Mouse (Mus musculus) forebrain, embryonic 16.5 days (tissue): ENCODE results near the gene C2cd4c. TPM values are rescaled to one million over a fixed set of nuclear protein-coding genes. Genes with fewer than 3 reads are reported as not detected.
A peak's percentile ranks its signal among the peaks of the same experiment; 100 is the strongest.

Source experiments
- ATAC-seq: fragments of 200-750 bp; cut with Nextera tagmentation; 2 replicates; pipeline ENCODE4 v1.8.0; 2017; ENCODE audit warnings: mild to moderate bottlenecking, moderate library complexity
- H3K27ac ChIP-seq: fragments of 300-500 bp; sonication (generic); 2 replicates; pipeline ENCODE4 v1.5.1; 2014; ENCODE audit warnings: low read length, control low read depth
- H3K27me3 ChIP-seq: fragments of 300-500 bp; sonication (generic); replicated peaks from 2 replicates; pipeline ENCODE4 v1.6.1; 2014; ENCODE audit warnings: low read length; ENCODE audit not compliant: control insufficient read depth, insufficient read depth
- H3K36me3 ChIP-seq: fragments of 300-500 bp; sonication (generic); 2 replicates; pipeline ENCODE4 v1.6.1; 2014; ENCODE audit not compliant: control insufficient read depth, insufficient read depth
- H3K4me1 ChIP-seq: fragments of 300-500 bp; sonication (generic); replicated peaks from 2 replicates; pipeline ENCODE4 v1.6.1; 2014; ENCODE audit warnings: low read length; ENCODE audit not compliant: control insufficient read depth, insufficient read depth
- H3K4me2 ChIP-seq: fragments of 300-500 bp; sonication (generic); 2 replicates; pipeline ENCODE4 v1.6.1; 2014; ENCODE audit warnings: mild to moderate bottlenecking, low read length, control low read depth
- H3K4me3 ChIP-seq: fragments of 300-500 bp; sonication (generic); replicated peaks from 2 replicates; pipeline ENCODE4 v1.5.1; 2014; ENCODE audit warnings: mild to moderate bottlenecking, low read length, control low read depth
- H3K9ac ChIP-seq: fragments of 300-500 bp; sonication (generic); replicated peaks from 2 replicates; pipeline ENCODE4 v1.6.1; 2014; ENCODE audit warnings: low read depth, low read length, control low read depth
- H3K9me3 ChIP-seq: fragments of 300-500 bp; sonication (generic); 2 replicates; pipeline ENCODE4 v1.6.1; 2016; ENCODE audit warnings: low read length; ENCODE audit not compliant: control insufficient read depth
- WGBS: fragments of 180-500 bp; shearing (Covaris S2); extraction: QIAGEN DNeasy Blood & Tissue Kit; methylation state at CpG from one replicate; pipeline ENCODE4 v1.1.7; 2014; 5-methylcytosine and 5-hydroxymethylcytosine counted together
- polyA plus RNA-seq: library from polyadenylated mRNA; unstranded; fragments of >200 nt; fragmentation: Nextera tagmentation; extraction: Ambion mirVana; gene quantifications from 2 replicates; pipeline ENCODE4 v1.2.1, GENCODE M21; 2015

C2cd4c gene
- polyA plus RNA-seq, 1 experiment from 2014 or later: 0.32 TPM

DNA sequence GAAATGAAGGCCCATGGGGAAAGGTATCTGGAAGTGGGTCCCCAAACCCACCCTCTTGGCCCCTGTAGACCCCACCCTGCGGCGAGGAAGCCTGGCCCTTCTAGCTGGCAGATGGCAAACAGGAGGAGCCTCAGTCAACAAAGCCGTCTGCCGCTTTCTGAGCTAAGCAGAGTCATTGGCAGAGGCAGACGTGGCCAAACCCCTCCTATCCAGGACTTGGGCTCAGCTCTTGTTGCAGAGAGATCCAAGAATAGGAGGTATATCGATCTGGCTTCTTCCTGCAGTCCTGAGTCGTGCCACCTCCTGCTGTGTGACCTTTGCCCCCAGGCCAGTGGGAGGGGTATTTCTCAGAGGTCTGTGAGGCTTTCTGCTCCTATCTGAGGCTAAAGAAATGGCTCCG is 2.0 kb upstream of the C2cd4c start:
- Histone ChIP-seq H3K4me2 (no peak overlapping the region), H3K9me3 (no peaks in the 10 kb centered on the region), H3K4me3 (no peak overlapping the region), H3K4me1 (peaks cover 21% of the 10 kb centered on the region), H3K36me3 (no peaks in the 10 kb centered on the region), H3K27ac (no peak overlapping the region), H3K27me3 (peaks cover 19% of the 10 kb centered on the region), H3K9ac (no peak overlapping the region)
- WGBS: 8% methylated on average over 8 of the region's 8 CpGs
- peak; percentile 19; the same call in 1 of the 2 replicates for ATAC-seq

DNA sequence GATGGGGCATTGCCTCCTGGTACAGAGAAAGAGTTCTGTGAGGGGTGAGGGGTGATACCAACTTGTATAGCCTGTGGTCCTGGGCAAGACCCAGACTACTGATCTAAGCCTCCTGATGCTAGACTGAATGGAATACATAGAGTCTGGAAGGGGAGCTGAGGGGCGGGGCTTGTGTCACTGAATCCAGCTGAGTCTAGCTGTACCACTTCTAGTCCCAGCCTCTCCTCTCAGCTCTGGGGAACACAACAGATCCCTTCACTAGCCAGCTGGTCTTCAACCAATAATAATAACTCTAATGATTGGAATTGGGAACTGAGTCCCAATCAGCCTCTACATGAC is 449 bp upstream of the C2cd4c start:
- no peak for ATAC-seq
- Histone ChIP-seq H3K27me3 (peaks cover 19% of the 10 kb centered on the region), H3K4me2 (peak overlapping the region; percentile 82), H3K27ac (no peak overlapping the region), H3K9ac (no peak overlapping the region), H3K4me1 (peaks cover 21% of the 10 kb centered on the region), H3K9me3 (no peaks in the 10 kb centered on the region), H3K36me3 (no peaks in the 10 kb centered on the region), H3K4me3 (peak overlapping the region; percentile 61)
- 80% methylated on average over 1 of the region's 1 CpGs for WGBS

DNA sequence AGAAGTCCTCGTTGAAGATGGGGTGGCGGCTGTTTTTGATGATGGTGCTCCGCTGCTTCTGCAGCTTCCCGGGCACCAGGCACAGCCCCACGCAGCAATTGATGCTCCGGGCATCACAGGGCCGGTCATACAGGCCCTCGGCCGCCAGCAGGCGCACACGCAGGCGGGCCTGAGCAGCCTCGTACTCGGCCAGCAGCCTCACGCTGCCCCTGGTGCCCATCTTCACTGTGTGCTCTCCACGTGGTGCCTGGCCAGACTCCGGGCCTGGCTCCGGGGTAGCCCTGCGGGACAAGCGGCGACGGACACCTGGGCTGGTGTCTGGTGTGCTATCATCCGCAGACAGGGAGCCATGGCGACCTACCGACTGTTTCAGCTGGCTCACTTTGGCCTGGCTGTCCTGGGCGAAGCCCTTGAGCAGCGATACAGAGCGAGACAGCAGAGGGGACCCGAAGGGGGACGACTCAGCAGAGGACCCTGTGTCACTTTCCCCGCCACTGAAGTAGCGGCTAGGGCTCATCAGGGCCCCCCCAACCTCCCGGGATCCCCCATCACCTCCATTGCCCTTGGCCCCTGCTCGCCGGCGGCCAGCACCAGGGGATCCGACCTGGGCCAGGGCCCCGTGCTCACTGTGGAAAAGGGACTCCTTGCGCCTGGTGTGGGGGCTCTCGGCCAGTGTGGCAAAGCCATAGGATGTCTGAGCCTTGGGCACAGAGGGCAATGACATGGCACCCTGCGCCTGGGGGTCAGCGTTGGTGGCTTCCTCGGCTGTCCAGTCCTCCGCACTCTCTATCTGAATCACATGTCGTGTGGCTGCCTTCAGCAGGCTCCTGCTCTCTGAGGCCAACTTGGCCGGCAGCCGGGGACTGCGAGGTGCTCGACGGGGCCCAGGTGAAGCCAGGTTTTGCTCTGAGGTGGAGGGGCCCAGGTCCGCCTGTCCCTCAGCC is 1.4 kb downstream of the C2cd4c start:
- WGBS: 11% methylated on average over 51 of the region's 51 CpGs
- Histone ChIP-seq H3K36me3 (no peaks in the 10 kb centered on the region), H3K9me3 (no peaks in the 10 kb centered on the region), H3K4me2 (peak overlapping the region; percentile 82), H3K4me3 (peak overlapping the region; percentile 61), H3K27me3 (peaks cover 19% of the 10 kb centered on the region), H3K27ac (no peak overlapping the region), H3K9ac (peak overlapping the region; percentile 35; the same call in 1 of the 2 replicates), H3K4me1 (peaks cover 21% of the 10 kb centered on the region)
- no peak for ATAC-seq

DNA sequence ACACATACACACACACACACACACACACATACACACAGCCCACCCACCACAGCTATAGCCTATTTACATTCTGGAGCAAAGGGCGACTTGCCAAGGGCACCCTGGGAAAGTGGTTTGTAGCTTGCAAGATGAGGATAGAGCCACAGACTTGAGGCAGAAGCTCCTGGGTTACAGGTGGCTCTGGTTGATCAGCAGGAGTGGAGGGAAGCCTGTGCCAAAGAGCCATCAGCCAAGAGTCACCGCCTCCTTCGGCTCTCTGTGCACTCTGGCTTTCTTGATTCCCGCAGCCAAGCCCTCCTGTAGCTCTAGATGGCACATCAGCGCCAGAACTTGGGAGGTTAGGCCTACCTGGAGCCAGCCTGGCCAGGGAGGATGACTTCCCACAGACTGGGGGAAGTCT is 2.5 kb downstream of the C2cd4c start:
- H3K4me1 ChIP-seq: peaks cover 21% of the 10 kb centered on the region
- WGBS: 25% methylated on average over 5 of the region's 5 CpGs
- no peaks in the 10 kb centered on the region for H3K9me3 ChIP-seq
- no peaks in the 10 kb centered on the region for H3K36me3 ChIP-seq
- no peak overlapping the region for H3K4me2 ChIP-seq
- no peak overlapping the region for H3K9ac ChIP-seq
- ATAC-seq: no peak
- no peak overlapping the region for H3K27ac ChIP-seq
- H3K27me3 ChIP-seq: peaks cover 19% of the 10 kb centered on the region
- H3K4me3 ChIP-seq: no peak overlapping the region

DNA sequence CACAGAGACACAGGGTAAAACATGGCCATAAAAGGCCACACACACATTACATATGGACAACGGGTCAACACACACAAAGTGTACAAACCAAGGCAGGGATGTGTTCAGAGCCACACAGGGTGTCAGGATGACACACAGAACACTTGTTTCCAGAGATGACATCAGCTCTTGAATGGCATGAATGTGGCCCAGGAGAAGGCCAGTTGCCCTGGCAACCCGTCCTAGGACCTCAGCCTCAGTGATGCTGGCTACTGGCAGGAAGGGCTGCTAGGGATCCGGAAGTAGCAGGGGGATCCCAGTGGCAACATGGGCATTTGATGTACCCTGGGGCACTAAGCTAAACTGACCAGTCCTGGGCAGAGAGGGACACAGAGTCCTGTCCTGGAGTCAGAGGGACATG is 4.5 kb downstream of the C2cd4c start:
- H3K4me2 ChIP-seq: no peak overlapping the region
- 77% methylated on average over 3 of the region's 3 CpGs for WGBS
- H3K4me3 ChIP-seq: no peak overlapping the region
- H3K9ac ChIP-seq: no peak overlapping the region
- peaks cover 19% of the 10 kb centered on the region for H3K27me3 ChIP-seq
- no peaks in the 10 kb centered on the region for H3K36me3 ChIP-seq
- no peaks in the 10 kb centered on the region for H3K9me3 ChIP-seq
- no peak for ATAC-seq
- peaks cover 21% of the 10 kb centered on the region for H3K4me1 ChIP-seq
- no peak overlapping the region for H3K27ac ChIP-seq

DNA sequence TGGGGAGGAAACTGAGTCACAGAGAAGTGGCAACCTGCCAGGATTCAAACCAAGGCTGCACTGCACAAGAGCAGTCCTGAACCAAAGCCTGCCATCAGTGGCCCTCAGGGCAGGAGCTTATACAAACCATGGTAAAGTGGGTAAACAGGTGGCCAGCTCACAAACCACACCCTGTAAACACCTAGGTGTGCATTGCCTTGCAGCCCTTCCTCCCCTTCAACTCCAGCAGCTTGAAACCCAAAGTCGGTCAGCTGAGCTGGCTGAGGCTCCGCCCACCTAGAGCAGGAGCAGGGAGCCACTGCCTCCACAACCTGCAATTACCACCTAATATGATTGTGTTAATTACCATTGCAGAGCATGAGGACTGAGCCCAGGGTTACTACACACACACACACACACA is 5.9 kb downstream of the C2cd4c start:
- Histone ChIP-seq H3K9ac (no peak overlapping the region), H3K4me2 (no peak overlapping the region), H3K27ac (no peak overlapping the region), H3K4me1 (peaks cover 11% of the 10 kb centered on the region), H3K27me3 (peaks cover 11% of the 10 kb centered on the region), H3K4me3 (no peak overlapping the region), H3K9me3 (no peaks in the 10 kb centered on the region), H3K36me3 (no peaks in the 10 kb centered on the region)
- ATAC-seq: no peak
- whole genome bisulfite sequencing: 42% methylated on average over 2 of the region's 2 CpGs

DNA sequence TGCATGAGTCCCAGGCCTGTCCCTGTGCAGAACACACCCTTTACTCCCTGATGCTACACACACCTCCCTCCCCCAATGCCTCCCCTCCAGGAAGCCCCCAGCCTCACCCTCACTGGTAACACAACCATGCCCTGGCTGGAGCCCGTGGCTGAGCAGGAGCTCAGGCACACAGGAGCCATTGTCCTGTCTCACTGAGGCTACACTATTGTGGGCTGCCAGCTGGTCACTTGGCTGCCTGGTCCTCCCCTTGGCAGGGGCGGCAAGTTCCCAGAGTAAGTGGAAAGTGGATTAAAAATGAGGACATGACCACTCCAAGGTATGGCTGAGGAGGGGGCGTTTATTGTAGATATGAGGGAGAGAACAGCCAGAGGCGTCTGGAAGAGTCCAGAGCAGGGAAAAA is 7.3 kb downstream of the C2cd4c start:
- no peaks in the 10 kb centered on the region for H3K36me3 ChIP-seq
- H3K4me1 ChIP-seq: no peaks in the 10 kb centered on the region
- H3K4me3 ChIP-seq: no peak overlapping the region
- WGBS: 56% methylated on average over 4 of the region's 4 CpGs
- no peak overlapping the region for H3K9ac ChIP-seq
- H3K27me3 ChIP-seq: 0 out of 2 replicates have a peak, but pooled peaks cover 3% of the 10 kb centered on the region
- 0 out of 2 replicates have a peak, but pooled peaks have one; percentile 29 for ATAC-seq
- no peak overlapping the region for H3K4me2 ChIP-seq
- no peak overlapping the region for H3K27ac ChIP-seq
- H3K9me3 ChIP-seq: no peaks in the 10 kb centered on the region

DNA sequence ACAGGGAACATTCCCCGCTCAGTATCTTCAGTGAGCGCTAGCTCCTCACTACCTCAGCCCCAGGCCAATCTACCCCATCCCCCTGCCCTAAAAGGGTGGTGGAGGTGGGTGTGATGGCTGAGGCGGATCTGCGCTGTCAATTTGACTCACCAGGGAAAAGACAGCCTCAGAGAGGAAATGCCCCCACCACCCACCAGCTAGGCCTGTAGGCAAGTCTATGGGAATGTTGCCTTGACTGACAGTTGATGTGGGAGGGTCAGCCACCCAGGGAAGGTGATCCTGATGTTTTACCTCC is 15.9 kb downstream of the C2cd4c start:
- WGBS: 76% methylated on average over 4 of the region's 4 CpGs
- no peak overlapping the region for H3K27ac ChIP-seq
- no peaks in the 10 kb centered on the region for H3K9me3 ChIP-seq
- H3K4me2 ChIP-seq: no peak overlapping the region
- no peaks in the 10 kb centered on the region for H3K36me3 ChIP-seq
- H3K27me3 ChIP-seq: peaks cover 5% of the 10 kb centered on the region
- H3K4me3 ChIP-seq: no peak overlapping the region
- H3K4me1 ChIP-seq: no peaks in the 10 kb centered on the region
- H3K9ac ChIP-seq: no peak overlapping the region
- no peak for ATAC-seq

DNA sequence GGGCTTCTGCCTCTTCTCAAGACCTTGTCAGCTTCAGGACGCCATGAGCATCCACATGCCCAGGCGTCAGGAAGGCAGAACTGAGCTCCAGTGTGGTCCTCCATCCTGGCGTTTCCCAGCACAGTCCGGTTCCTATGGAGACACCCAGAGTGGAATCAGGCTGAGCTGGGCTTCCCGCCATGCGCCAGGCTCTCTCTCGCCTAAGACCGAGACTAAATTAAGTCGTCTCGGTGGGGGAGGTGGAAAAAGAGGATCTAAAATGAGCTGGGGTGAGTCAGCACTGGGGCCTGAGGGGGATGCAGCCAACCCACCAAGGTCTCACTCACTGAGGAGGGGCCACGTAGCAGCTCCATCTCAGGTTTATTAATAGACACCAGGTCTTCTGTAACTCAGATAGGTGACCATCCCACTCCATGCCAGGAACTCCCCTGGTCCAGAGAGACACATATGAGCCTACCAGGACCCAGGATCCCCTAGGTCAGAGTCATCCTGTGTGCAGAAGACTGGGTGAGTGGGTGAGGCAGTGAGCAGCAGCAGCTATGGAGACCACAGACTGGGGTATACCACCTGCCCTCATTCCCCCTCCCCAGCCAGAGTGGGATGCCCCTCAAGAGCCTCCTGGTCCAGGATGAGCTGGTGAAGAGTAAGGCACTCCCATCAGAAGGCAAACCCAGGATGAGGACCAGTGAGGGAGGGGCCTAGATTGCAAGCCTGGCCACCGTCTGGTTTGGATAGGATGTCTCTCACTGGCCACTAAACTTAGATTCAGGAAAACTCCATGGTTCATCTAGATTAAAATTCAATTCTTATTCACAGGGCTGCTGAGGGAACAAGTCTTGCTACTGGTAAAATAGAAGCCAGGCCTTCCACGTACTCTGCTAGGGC is 16.5 kb downstream of the C2cd4c start:
- Histone ChIP-seq H3K4me3 (no peak overlapping the region), H3K4me1 (no peaks in the 10 kb centered on the region), H3K27me3 (peaks cover 5% of the 10 kb centered on the region), H3K9ac (no peak overlapping the region), H3K4me2 (no peak overlapping the region), H3K27ac (no peak overlapping the region), H3K9me3 (no peaks in the 10 kb centered on the region), H3K36me3 (no peaks in the 10 kb centered on the region)
- ATAC-seq: no peak; the same call in 1 of the 2 replicates
- WGBS: 28% methylated on average over 13 of the region's 13 CpGs
